Mouse (Mus musculus) embryonic facial prominence, embryonic 10.5 days (tissue): ENCODE data around the gene Rftn1. TPM values are rescaled to one million over a fixed set of nuclear protein-coding genes. Genes with fewer than 3 reads are reported as not detected.

Experiments
- DNase-seq: peaks from one replicate; pipeline ENCODE4 v3.0.0-alpha.2; 2017; ENCODE audit warnings: low spot score
- H3K27ac ChIP-seq: fragments of 300-500 bp; sonication (generic); replicated peaks from 2 replicates; pipeline ENCODE4 v1.5.1; 2016; ENCODE audit warnings: mild to moderate bottlenecking
- H3K27me3 ChIP-seq: fragments of 300-500 bp; sonication (generic); replicated peaks from 2 replicates; pipeline ENCODE4 v1.6.1; 2016; ENCODE audit warnings: low read depth, mild to moderate bottlenecking; ENCODE audit not compliant: poor library complexity, severe bottlenecking
- H3K36me3 ChIP-seq: fragments of 300-500 bp; sonication (generic); replicated peaks from 2 replicates; pipeline ENCODE4 v1.6.1; 2016; ENCODE audit warnings: mild to moderate bottlenecking, moderate library complexity
- H3K4me1 ChIP-seq: fragments of 300-500 bp; sonication (generic); 2 replicates; pipeline ENCODE4 v1.6.1; 2016
- H3K4me3 ChIP-seq: fragments of 300-500 bp; sonication (generic); 2 replicates; pipeline ENCODE4 v1.5.1; 2016; ENCODE audit warnings: mild to moderate bottlenecking, moderate library complexity
- H3K9me3 ChIP-seq: fragments of 300-500 bp; sonication (generic); 2 replicates; pipeline ENCODE4 v1.6.1; 2016; ENCODE audit warnings: mild to moderate bottlenecking
- WGBS: fragments of 180-500 bp; shearing (Covaris S2); methylation state at CpG from one replicate; pipeline ENCODE4 v1.1.7; 2016; 5-methylcytosine and 5-hydroxymethylcytosine counted together
- polyA plus RNA-seq: library from polyadenylated mRNA; unstranded; fragments of >200 nt; fragmentation: Nextera tagmentation; extraction: Ambion mirVana; gene quantifications from 2 replicates; pipeline ENCODE4 v1.2.1, GENCODE M21; 2016

Rftn1 gene
- polyA plus RNA-seq, 1 experiment from 2014 or later, result 6.6 TPM

DNA sequence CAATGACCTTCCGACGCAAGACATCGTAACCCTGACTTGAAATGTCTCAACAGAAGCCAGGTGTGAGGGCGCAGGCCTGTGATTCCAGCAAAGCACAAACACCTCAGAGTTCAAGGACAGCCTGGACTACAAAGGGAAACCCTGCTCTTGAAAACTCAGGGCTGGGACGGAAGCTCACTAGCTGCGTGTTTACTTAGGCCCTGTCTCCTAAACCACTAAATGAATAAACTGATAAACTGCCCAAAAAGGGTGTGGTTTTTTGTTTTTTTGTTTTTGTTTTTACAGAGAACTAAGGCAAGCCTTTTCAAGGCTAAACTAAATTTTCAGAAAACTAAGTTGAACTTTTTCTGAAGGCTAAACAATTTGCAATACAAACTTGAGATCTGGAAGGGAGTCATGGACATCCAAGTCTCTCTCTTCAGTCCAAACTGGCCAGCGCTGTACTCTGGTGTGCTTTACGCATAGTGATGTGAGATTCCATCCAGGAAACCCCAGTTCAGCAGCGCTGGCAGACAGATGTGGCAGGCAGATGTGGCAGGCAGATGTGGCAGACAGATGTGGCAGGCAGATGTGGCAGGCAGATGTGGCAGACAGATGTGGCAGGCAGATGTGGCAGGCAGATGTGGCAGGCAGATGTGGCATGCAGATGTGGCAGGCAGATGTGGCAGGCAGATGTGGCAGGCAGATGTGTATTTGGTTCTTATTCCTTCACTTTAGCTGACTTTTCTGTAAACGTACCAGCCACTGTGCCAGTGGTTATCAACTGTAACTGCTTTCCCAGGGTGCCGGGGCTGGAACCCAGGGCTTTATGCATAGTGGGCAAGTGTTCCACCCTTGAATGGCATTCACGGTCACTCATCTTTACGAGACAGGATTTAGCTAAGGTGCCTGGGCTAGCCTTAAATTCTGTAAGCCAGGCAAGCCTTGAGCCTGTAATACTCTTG lies 158.7 kb downstream of the Rftn1 start:
- H3K9me3 ChIP-seq, result no peaks in the 10 kb centered on the region
- DNase-seq, result no peak
- no peak overlapping the region for H3K4me3 ChIP-seq
- no peaks in the 10 kb centered on the region for H3K4me1 ChIP-seq
- H3K27ac ChIP-seq, result no peak overlapping the region
- WGBS, result 94% methylated on average over 13 of the region's 13 CpGs
- H3K27me3 ChIP-seq, result no peaks in the 10 kb centered on the region
- no peaks in the 10 kb centered on the region for H3K36me3 ChIP-seq

- no peak overlapping the region for H3K27ac ChIP-seq
- no peaks in the 10 kb centered on the region for H3K36me3 ChIP-seq
- H3K4me1 ChIP-seq, result peaks cover 9% of the 10 kb centered on the region
- no peak for DNase-seq
- no peaks in the 10 kb centered on the region for H3K27me3 ChIP-seq
- H3K9me3 ChIP-seq, result no peaks in the 10 kb centered on the region
- no peak overlapping the region for H3K4me3 ChIP-seq
- 89% methylated on average over 1 of the region's 1 CpGs for WGBS
Measured at GRCm38 (mm10) chr17:50025651-50026050, 164.8 kb downstream of the Rftn1 start.

DNA sequence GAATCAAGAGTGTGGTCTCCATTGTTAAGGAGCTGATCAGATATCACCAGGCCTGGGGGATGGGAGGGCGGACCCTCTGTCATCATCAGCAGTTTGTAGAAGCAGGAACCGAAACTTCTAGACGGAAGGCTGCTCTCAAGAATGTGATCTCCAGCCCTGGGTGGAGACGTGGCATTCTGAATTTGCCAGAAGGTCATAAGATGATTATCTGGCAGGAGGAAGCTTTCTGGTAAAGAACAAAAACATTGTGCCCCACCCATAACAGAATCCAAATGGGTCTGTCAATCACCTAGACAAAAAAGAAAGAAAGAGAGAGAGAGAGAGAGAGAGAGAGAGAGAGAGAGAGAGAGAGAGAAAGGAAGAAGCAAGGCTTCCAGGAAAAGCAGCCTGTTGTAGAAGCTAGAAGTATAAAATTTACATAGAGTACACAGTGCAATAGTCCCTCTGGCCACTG lies 165.3 kb downstream of the Rftn1 start:
- Histone ChIP-seq H3K36me3 (no peaks in the 10 kb centered on the region), H3K4me1 (peaks cover 13% of the 10 kb centered on the region), H3K9me3 (no peaks in the 10 kb centered on the region), H3K27me3 (no peaks in the 10 kb centered on the region), H3K4me3 (no peak overlapping the region), H3K27ac (no peak overlapping the region)
- whole genome bisulfite sequencing, result 62% methylated on average over 4 of the region's 4 CpGs
- DNase-seq, result no peak

- H3K36me3 ChIP-seq, result no peaks in the 10 kb centered on the region
- DNase-seq, result no peak
- WGBS, result 51% methylated on average over 4 of the region's 4 CpGs
- H3K27ac ChIP-seq, result no peak overlapping the region
- H3K9me3 ChIP-seq, result no peaks in the 10 kb centered on the region
- H3K4me1 ChIP-seq, result peaks cover 38% of the 10 kb centered on the region
- no peak overlapping the region for H3K4me3 ChIP-seq
- H3K27me3 ChIP-seq, result no peaks in the 10 kb centered on the region
Measured at GRCm38 (mm10) chr17:50021400-50021799, 169.1 kb downstream of the Rftn1 start.

DNA sequence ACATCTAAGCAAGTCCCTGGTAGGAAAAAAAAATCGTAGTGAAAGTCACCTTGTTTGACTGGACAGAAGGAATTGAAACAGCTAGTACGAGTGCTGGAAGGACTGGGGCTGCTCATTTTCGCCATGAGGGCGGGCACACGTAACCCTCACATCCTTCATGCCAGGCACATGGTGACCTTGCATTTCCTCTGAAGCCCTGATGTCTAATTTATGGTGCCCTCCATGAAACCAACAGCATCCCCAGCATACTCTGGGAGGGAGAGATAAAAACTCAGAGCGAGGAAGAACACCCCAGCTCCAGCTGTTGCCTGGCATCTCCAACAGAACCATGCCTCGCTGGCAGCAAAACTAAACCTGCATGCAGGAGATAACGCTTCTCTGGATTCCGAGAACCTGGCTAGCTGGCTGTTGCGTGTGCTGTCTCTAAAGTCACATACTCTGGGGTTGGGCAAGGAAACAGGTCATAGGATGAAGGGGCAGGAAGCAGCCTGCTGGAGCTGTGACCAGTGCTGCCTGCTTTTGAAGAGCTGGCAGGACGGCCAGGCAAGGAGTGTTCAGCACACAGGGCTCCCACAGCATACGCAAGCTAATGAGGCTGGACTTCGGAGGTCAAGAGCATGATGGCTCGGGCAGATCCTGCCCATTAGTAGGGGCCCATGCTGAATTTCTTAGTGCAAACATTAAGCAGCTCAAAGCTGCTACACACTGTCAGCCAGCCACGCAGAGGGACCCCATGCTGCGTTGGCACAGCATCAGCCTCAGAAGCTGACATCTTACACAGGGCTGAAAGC lies 170.1 kb downstream of the Rftn1 start:
- 66% methylated on average over 16 of the region's 16 CpGs for WGBS
- DNase-seq, result peak; percentile 19
- Histone ChIP-seq H3K27ac (peak overlapping the region; percentile 48), H3K27me3 (no peaks in the 10 kb centered on the region), H3K9me3 (no peaks in the 10 kb centered on the region), H3K4me1 (peaks cover 38% of the 10 kb centered on the region), H3K36me3 (no peaks in the 10 kb centered on the region), H3K4me3 (no peak overlapping the region)

DNA sequence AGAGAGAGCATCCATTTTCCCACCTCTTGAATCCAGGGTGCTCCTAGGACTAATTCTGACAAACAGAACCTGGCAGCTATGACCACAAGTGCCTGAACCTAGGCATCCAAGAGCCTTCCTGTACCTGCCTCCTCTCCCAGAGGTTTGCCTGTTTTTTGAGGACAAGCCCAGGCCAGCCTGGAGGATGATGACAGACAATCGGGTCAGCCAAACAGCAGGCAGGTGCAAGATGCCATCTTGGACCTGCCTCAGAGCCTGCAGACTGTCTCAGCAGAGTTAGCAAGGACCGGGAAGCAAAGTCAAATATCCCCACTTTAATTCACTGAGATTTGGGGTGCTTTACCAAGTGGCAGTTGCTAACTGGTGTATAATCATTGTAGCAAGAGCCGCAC lies 170.7 kb downstream of the Rftn1 start:
- Histone ChIP-seq H3K4me3 (no peak overlapping the region), H3K27me3 (no peaks in the 10 kb centered on the region), H3K4me1 (peaks cover 38% of the 10 kb centered on the region), H3K9me3 (no peaks in the 10 kb centered on the region), H3K27ac (no peak overlapping the region), H3K36me3 (no peaks in the 10 kb centered on the region)
- no peak for DNase-seq
- 83% methylated on average over 3 of the region's 3 CpGs for WGBS

DNA sequence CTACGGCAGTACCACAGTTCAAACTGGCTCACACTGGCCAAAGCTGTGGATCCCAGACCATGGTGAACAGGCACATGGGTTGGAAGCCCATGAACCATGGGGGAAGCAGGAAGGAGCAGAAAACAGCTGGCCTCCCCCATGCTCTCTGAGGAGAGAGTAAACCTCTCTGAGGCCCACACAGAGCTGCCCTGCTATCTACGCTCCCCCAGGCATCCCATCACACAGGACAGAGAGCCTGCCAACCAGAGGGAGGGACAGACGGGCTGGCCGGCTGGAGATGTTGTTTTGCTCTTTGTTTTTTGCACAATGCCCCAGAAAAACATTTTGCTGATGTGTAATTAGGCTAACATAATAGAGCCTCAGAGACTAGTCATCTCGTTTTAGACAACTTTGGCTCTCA lies 171.4 kb downstream of the Rftn1 start:
- H3K4me1 ChIP-seq, result peaks cover 38% of the 10 kb centered on the region
- no peak for DNase-seq
- no peaks in the 10 kb centered on the region for H3K27me3 ChIP-seq
- 43% methylated on average over 5 of the region's 5 CpGs for WGBS
- no peaks in the 10 kb centered on the region for H3K36me3 ChIP-seq
- no peak overlapping the region for H3K4me3 ChIP-seq
- peak overlapping the region; percentile 65; the same call in 1 of the 2 replicates for H3K27ac ChIP-seq
- no peaks in the 10 kb centered on the region for H3K9me3 ChIP-seq

DNA sequence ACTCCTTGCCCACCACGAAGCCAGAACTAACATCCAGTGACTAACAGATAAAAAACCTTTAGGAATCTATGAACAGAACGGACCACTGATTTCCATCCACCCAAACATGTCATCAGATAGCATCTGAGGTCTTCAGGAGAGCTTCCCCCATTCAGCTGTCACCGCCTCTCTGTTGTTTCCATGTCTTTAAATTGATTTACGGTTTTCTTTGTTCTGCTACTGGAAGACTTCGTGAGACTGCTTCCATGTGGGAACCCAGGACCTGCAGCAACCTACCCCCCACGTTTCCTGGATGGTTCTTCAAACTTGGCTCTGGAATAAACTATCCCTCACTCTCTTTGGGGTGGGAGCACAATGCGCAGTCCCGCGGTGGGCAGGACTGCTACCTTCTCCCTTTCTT lies 175.8 kb downstream of the Rftn1 start:
- Histone ChIP-seq H3K9me3 (no peaks in the 10 kb centered on the region), H3K4me1 (peaks cover 25% of the 10 kb centered on the region), H3K27me3 (no peaks in the 10 kb centered on the region), H3K27ac (no peak overlapping the region), H3K4me3 (no peak overlapping the region), H3K36me3 (no peaks in the 10 kb centered on the region)
- WGBS, result 89% methylated on average over 9 of the region's 9 CpGs
- DNase-seq, result no peak

DNA sequence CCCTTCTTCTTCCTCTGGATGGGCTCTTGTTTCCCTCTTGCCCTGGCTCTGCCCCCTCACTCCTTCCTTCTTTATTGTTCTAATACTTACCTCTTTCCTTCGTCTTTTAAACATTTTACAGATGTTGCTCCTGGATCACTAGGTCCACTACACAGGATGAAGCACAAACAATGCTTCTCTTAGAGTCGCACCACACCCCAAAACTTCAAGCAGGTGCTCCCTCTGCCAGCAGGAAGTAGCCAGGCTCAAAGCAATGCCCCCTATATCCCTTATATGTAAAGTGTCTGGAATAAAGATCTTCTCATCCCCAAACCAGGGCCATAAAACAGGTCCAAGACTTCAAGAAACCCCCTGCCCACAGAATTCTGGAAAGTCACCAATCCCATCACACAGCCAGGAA lies 176.6 kb downstream of the Rftn1 start:
- Histone ChIP-seq H3K4me1 (peaks cover 16% of the 10 kb centered on the region), H3K27ac (no peak overlapping the region), H3K36me3 (no peaks in the 10 kb centered on the region), H3K4me3 (no peak overlapping the region), H3K27me3 (no peaks in the 10 kb centered on the region), H3K9me3 (no peaks in the 10 kb centered on the region)
- DNase-seq, result no peak
- 75% methylated on average over 2 of the region's 2 CpGs for WGBS

DNA sequence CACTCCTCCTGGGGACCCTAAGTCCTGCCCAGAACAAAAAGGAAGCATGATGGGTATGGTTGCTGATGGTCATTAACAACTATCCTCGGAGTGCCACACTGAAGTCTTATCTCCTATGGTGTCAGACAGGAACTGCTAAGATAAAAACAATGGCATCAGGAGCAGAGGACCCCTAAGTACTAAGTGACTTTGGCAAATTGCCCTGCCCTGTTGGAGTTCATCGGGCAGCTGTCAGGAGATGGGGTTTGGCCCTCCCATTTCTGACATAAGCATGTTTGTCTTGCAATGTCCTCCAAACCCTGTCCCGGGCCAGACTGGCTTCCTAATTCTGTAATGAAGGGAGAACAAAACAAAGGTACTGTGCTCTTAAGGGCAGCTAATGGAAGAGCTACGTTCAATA lies 180.4 kb downstream of the Rftn1 start:
- Histone ChIP-seq H3K27me3 (0 out of 2 replicates have a peak, but pooled peaks cover 3% of the 10 kb centered on the region), H3K36me3 (no peaks in the 10 kb centered on the region), H3K4me3 (no peak overlapping the region), H3K27ac (no peak overlapping the region), H3K4me1 (peaks cover 24% of the 10 kb centered on the region), H3K9me3 (no peaks in the 10 kb centered on the region)
- DNase-seq, result no peak
- 72% methylated on average over 4 of the region's 4 CpGs for WGBS

- WGBS, result 11% methylated on average over 9 of the region's 9 CpGs
- DNase-seq, result peak; percentile 63
- Histone ChIP-seq H3K27me3 (0 out of 2 replicates have a peak, but pooled peaks cover 3% of the 10 kb centered on the region), H3K4me1 (peaks cover 21% of the 10 kb centered on the region), H3K36me3 (no peaks in the 10 kb centered on the region), H3K27ac (peak overlapping the region; percentile 73), H3K4me3 (peak overlapping the region; percentile 11; the same call in 1 of the 2 replicates), H3K9me3 (no peaks in the 10 kb centered on the region)
Measured at GRCm38 (mm10) chr17:50006721-50007351, 183.6 kb downstream of the Rftn1 start.

DNA sequence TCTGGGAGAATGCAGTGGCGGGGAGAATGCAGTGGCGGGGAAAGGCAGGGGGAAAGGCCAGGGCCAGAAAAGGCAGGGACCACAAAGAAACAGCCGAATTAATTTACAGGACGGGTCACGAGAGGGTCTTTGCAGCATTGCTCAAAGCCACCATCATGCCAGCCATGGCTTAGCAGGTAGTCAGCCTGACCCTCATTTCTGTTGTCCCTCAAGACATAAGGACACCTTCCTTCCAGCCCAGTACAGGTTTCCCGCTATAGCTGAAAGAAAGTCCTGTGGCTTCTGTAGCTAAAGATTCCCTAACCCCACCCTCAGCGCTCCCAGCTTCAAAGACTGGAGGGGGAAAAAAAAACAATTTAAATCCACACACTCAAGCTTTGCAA lies 184.1 kb downstream of the Rftn1 start:
- Histone ChIP-seq H3K4me1 (peaks cover 19% of the 10 kb centered on the region), H3K27me3 (0 out of 2 replicates have a peak, but pooled peaks cover 3% of the 10 kb centered on the region), H3K9me3 (no peaks in the 10 kb centered on the region), H3K36me3 (no peaks in the 10 kb centered on the region), H3K4me3 (no peak overlapping the region), H3K27ac (peak overlapping the region; percentile 73)
- 33% methylated on average over 7 of the region's 7 CpGs for WGBS
- DNase-seq, result no peak
